Mouse (Mus musculus): ENCODE measurements around the gene Timm22. TPM values are rescaled to one million over a fixed set of nuclear protein-coding genes. Genes with fewer than 3 reads are reported as not detected.
A peak's percentile ranks its signal among the peaks of the same experiment; 100 is the strongest.

Timm22 gene
- polyA plus RNA-seq, 1 experiment, result 105 TPM

DNA sequence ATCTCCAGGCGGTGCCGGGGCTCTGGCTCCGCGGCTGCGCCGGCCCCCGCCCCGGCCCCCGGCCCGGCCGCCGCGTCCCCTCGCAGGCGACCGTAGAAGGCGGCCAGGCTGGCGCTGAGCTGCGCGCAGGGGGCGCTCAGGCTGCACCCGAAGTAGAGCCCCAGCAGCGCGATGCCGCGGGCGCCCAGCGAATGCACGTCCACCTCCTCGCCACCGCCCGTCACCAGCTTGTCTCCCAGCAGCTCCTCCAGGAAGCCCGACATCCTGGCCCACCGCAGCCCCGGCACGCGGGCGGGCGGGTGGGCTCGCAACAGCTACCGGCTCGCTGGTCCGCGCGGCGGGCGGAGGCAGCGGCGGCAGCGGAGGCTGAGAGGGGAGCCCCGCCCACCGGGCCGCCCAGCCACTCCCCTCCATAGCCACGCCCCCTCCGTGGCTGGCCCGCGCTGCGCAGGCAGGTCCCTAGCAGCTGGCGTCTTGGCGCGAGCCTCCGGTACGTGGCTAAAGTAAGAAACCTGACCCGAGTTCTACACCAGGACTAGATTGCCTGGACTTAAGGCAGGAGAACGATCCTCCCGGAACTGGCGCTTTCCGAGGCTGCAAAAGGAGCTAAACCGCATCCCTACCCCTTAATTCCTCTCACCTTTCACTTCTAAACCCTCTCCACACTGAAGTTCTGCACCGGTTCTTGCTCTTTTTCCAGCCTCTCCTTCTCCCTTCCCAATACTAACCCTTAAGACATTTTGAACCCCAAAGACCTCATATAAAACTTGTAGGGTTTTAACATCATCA, 7.8 kb upstream of the Timm22 start, which contains the start of gene Nxn:
Nxn (minus strand) TSS at position 343 of the 789 bp plus-strand sequence.
- Histone ChIP-seq H3K79me3 (ENCODE audit: low read depth) (peaks cover 42% of the 10 kb centered on the region), H3K79me2 (ENCODE audit: control insufficient read depth, insufficient read depth) (peaks cover 48% of the 10 kb centered on the region), H3K4me3 (ENCODE audit: insufficient read depth, poor library complexity, severe bottlenecking) (peak within 1 kb of the TSS; percentile 83), H3ac (ENCODE audit: control insufficient read depth, insufficient read length, low read depth) (peak within 1 kb of the TSS; percentile 91), H3K27me3 (ENCODE audit: control insufficient read depth, insufficient read depth, insufficient read length) (no peaks in the 10 kb centered on the region), H3K36me3 (ENCODE audit: control insufficient read depth, insufficient read depth) (no peaks in the 10 kb centered on the region)
- peak; percentile 76 for TF ChIP-seq CTCF (IDR thresholded peaks at IDR 0.05; ENCODE audit: control insufficient read depth, insufficient read depth, insufficient read length)
- TF ChIP-seq MYOD1 (IDR thresholded peaks at IDR 0.05; ENCODE audit: control insufficient read depth, insufficient read length, low read depth), result peak; percentile 64
- no peak for TF ChIP-seq CEBPB (IDR thresholded peaks at IDR 0.05; ENCODE audit: low read depth)

DNA sequence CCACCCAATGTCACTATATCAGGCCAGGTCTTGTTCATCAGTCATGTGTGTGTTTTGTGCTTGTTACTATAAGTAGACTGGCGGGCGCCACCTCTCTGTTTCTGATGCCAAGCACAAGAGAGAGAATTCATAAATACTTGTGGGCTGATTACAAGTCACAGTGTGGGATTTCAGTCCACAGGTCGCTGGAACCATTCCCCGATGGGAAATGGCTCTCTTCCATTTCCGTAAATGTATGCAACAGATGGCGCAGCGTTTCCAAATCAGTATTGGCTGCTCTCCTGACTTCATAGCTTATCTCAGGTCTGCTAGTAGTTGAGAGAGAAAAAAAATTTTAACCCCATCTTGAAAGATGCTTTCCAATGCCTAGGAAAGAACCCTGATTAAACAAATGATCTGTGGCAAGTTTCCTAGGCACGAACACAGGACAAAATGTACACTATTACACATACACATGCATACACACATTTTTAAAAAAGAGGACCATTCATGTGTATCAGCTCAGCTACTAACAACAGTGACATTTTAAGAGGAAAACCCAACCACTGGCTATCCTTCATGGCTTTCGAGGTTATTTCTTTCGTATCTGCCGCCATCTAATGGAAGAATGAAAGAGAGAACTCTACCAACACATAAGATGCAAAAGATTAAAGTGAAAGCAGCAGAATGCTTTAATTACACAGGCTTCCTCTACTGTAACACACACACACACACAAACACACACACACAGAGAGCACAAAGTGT, 7.0 kb upstream of the Timm22 start:
- Histone ChIP-seq H3K79me2 (ENCODE audit: control insufficient read depth, insufficient read depth) (peaks cover 40% of the 10 kb centered on the region), H3K36me3 (ENCODE audit: control insufficient read depth, insufficient read depth) (no peaks in the 10 kb centered on the region), H3ac (ENCODE audit: control insufficient read depth, insufficient read length, low read depth) (peak overlapping the region; percentile 7), H3K4me3 (ENCODE audit: insufficient read depth, poor library complexity, severe bottlenecking) (peak overlapping the region; percentile 83), H3K27me3 (ENCODE audit: control insufficient read depth, insufficient read depth, insufficient read length) (no peaks in the 10 kb centered on the region), H3K79me3 (ENCODE audit: low read depth) (peaks cover 34% of the 10 kb centered on the region)
- TF ChIP-seq MAX (IDR thresholded peaks at IDR 0.05) (no peak), MYOG (IDR thresholded peaks at IDR 0.05; ENCODE audit: control insufficient read depth, extremely low read depth, insufficient read length) (no peak), MYOD1 (IDR thresholded peaks at IDR 0.05; ENCODE audit: control insufficient read depth, insufficient read length, low read depth) (no peak), USF1 (IDR thresholded peaks at IDR 0.05; ENCODE audit: low read depth) (no peak), CTCF (IDR thresholded peaks at IDR 0.05; ENCODE audit: control insufficient read depth, insufficient read depth, insufficient read length) (no peak), CEBPB (IDR thresholded peaks at IDR 0.05; ENCODE audit: low read depth) (no peak), FOSL1 (IDR thresholded peaks at IDR 0.05; ENCODE audit: insufficient read depth, low read length, poor library complexity, severe bottlenecking) (no peak)

DNA sequence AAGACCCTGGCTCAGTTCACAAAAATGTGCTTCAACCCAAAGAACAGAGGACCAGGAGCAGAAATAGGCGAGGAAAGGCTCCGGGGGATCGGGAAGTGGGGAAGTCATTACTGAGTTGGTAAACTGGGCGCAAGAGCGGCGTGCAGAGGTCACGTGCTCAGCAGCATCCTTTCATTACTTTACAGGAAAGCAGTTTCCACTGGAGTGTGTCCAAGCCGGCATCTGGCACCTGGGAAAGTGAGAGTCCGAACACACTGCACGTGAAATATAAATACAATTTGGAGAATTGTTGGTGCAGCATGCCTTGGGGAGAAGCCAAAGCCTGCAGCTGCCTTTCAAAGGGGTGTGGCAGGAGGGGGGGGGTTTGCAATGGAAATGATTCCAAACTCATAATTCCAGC, 5.4 kb upstream of the Timm22 start:
- no peaks in the 10 kb centered on the region for H3K36me3 ChIP-seq (ENCODE audit: control insufficient read depth, insufficient read depth)
- no peak for TF ChIP-seq MYOD1 (IDR thresholded peaks at IDR 0.05; ENCODE audit: control insufficient read depth, insufficient read length, low read depth)
- TF ChIP-seq MAX (IDR thresholded peaks at IDR 0.05), result no peak
- no peak for TF ChIP-seq CTCF (IDR thresholded peaks at IDR 0.05; ENCODE audit: control insufficient read depth, insufficient read depth, insufficient read length)
- peak; percentile 59 for TF ChIP-seq USF1 (IDR thresholded peaks at IDR 0.05; ENCODE audit: low read depth)
- peaks cover 19% of the 10 kb centered on the region for H3K79me3 ChIP-seq (ENCODE audit: low read depth)
- no peak overlapping the region for H3K4me3 ChIP-seq (ENCODE audit: insufficient read depth, poor library complexity, severe bottlenecking)
- peaks cover 24% of the 10 kb centered on the region for H3K79me2 ChIP-seq (ENCODE audit: control insufficient read depth, insufficient read depth)
- H3ac ChIP-seq (ENCODE audit: control insufficient read depth, insufficient read length, low read depth), result peak overlapping the region; percentile 4
- H3K27me3 ChIP-seq (ENCODE audit: control insufficient read depth, insufficient read depth, insufficient read length), result no peaks in the 10 kb centered on the region

DNA sequence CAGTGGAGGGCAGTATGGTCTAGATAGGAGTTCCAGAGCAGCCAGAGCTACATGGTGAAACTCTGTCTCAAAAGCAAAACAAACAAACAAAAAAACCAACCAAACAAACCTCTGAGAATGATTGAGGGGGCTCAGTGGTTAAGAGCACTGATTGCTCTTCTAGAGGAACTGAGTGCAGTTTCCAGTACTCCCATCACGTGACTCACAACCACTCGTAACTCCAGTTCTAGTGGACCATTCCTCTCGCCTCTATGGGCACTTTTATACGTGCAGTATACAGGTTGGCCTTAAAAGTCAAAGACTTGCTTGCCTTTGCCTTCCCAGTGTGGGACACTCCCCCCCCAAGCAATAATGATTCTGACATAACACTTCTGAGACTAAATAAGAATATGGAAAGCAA, 1.6 kb upstream of the Timm22 start:
- Histone ChIP-seq H3K36me3 (ENCODE audit: control insufficient read depth, insufficient read depth) (peaks cover 4% of the 10 kb centered on the region), H3K79me3 (ENCODE audit: low read depth) (peaks cover 14% of the 10 kb centered on the region), H3K79me2 (ENCODE audit: control insufficient read depth, insufficient read depth) (peaks cover 32% of the 10 kb centered on the region), H3K27me3 (ENCODE audit: control insufficient read depth, insufficient read depth, insufficient read length) (no peaks in the 10 kb centered on the region), H3K4me3 (ENCODE audit: insufficient read depth, poor library complexity, severe bottlenecking) (no peak overlapping the region), H3ac (ENCODE audit: control insufficient read depth, insufficient read length, low read depth) (no peak overlapping the region)
- TF ChIP-seq USF1 (IDR thresholded peaks at IDR 0.05; ENCODE audit: low read depth), result peak; percentile 60
- TF ChIP-seq FOSL1 (IDR thresholded peaks at IDR 0.05; ENCODE audit: insufficient read depth, low read length, poor library complexity, severe bottlenecking), result no peak
- TF ChIP-seq MAX (IDR thresholded peaks at IDR 0.05), result no peak
- no peak for TF ChIP-seq MYOD1 (IDR thresholded peaks at IDR 0.05; ENCODE audit: control insufficient read depth, insufficient read length, low read depth)

DNA sequence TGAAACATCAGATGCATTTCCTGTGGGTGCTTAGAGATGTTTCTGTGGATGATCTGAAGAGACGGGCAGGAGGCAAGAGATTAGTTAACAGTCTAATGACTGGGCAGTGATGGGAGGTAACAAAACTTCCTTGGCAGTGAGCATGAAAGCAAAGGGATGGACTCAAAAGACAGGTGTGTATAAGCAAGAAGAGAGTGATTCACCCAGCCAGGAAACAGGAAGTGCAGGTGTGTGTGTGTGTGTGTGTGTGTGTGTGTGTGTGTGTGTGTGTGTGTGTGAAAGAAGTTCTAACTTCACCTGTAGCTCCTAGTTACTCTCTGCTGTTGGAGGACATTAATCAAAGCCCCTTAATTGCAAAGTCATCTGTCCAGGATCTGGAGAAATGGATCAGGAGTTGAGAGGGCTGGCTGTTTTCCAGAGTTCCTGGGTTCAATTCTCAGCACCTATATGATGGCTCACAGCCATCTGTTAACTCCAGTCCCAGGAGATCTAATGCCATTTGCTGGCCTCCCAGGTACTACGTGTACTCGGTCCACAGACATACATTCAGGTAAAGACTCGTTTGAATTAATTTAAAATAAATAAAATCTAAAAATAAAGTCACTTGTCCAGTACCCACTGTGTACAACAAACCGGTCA, 1.0 kb upstream of the Timm22 start:
- no peak for TF ChIP-seq CTCF (IDR thresholded peaks at IDR 0.05; ENCODE audit: control insufficient read depth, insufficient read depth, insufficient read length)
- TF ChIP-seq USF1 (IDR thresholded peaks at IDR 0.05; ENCODE audit: low read depth), result no peak
- TF ChIP-seq FOSL1 (IDR thresholded peaks at IDR 0.05; ENCODE audit: insufficient read depth, low read length, poor library complexity, severe bottlenecking), result no peak
- no peak for TF ChIP-seq CEBPB (IDR thresholded peaks at IDR 0.05; ENCODE audit: low read depth)
- no peak for TF ChIP-seq MYOD1 (IDR thresholded peaks at IDR 0.05; ENCODE audit: control insufficient read depth, insufficient read length, low read depth)
- TF ChIP-seq MYOG (IDR thresholded peaks at IDR 0.05; ENCODE audit: control insufficient read depth, extremely low read depth, insufficient read length), result no peak
- TF ChIP-seq MAX (IDR thresholded peaks at IDR 0.05), result no peak
- H3K27me3 ChIP-seq (ENCODE audit: control insufficient read depth, insufficient read depth, insufficient read length), result no peaks in the 10 kb centered on the region
- peaks cover 35% of the 10 kb centered on the region for H3K79me2 ChIP-seq (ENCODE audit: control insufficient read depth, insufficient read depth)
- no peak overlapping the region for H3K4me3 ChIP-seq (ENCODE audit: insufficient read depth, poor library complexity, severe bottlenecking)
- peaks cover 7% of the 10 kb centered on the region for H3K36me3 ChIP-seq (ENCODE audit: control insufficient read depth, insufficient read depth)
- peaks cover 16% of the 10 kb centered on the region for H3K79me3 ChIP-seq (ENCODE audit: low read depth)
- no peak overlapping the region for H3ac ChIP-seq (ENCODE audit: control insufficient read depth, insufficient read length, low read depth)
